Mouse (Mus musculus): ENCODE measurements at regions not wholly inside any gene's neighbourhood (a gene's known extent, or its start where the extent isn't known, plus 50 kb on each side); places are given as distances from the start of the nearest gene placed in this dataset.

GRCm38 (mm10) chr12:99643016-99643415 is 79.6 kb upstream of the Foxn3 start:
- DNase-seq: no peak

DNA sequence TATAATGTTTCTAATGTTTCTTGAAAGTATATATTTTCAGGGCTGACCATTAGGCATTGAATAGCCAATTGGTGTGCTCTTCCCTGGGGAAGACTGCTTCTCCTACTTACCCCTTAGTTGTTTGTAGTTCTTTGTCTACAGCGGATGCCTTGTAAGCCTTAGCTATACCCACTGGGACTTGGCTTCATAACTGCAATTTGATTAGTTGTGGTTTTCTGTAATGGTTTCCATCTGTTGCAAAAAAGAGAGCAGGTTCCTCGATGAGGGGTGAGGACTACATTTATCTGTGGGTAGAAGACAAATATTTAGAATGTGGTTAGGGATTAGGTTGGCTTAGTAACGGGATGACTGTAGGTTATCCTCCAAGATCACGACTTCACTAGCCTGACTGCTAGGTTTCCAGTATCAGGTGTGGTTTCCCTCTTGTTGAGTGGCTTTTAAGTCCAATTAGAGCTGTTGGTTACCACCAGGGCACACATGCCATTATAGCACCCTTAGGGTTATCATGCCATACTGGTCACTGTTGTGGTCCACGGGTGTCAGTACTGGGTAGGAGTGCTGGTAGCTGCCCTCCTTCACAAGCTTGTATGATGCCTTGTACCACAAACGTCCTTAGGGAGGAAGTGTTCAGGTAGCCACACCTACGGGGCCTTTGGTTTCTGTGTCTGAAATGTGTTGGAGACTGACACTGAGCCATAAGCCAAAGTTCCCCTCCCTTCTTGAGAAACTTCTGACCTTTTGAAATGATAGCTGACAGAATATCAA is 78.9 kb upstream of the Foxn3 start:
- DNase-seq: no peak

GRCm38 (mm10) chr12:99641278-99641677 is 77.9 kb upstream of the Foxn3 start:
- peak; percentile 16 for DNase-seq

DNA sequence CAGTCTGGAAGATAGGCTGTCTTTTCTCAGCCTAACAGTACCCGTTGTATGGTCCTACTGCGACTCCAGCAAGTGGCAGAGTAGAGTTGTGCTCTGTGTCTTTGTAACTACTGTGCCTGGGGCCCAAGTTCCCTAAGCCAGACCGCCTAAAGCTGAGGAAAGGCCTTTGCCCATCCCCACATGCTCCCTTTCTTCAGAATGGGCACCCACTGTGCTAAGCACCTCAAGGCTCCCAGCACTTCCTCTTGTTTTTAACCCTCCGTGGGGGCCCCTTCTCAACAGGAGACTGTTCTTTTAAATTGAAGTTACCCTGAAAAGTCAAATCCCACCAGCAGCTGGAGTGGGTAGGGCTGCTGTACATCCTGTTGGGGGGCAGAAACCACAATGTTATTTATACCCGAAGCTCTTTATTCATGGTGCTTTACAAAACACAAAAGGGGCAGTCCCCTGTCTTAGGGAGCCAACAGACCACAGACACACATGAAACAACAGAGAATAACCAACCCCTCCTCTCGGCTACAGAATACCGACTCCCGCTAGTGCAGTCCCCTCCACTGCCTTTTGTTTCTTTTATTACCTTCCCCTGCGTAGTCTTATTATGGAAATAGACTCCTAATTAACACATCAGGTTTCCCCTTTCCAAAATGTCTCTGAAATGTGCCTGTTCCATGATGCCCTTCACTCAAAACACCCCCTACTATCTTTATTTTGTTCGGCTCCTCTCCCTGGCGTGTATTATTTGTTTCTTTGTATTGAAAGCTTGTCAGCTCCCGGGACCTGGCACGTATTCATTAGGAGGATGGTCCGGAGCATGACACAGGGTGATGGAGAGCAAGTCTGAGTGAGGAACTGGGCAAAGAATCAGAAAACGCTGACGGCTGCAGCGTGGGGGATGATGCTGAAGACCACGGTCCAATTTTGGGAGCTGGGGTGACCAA is 77.1 kb upstream of the Foxn3 start:
- peak; percentile 17 for DNase-seq

DNA sequence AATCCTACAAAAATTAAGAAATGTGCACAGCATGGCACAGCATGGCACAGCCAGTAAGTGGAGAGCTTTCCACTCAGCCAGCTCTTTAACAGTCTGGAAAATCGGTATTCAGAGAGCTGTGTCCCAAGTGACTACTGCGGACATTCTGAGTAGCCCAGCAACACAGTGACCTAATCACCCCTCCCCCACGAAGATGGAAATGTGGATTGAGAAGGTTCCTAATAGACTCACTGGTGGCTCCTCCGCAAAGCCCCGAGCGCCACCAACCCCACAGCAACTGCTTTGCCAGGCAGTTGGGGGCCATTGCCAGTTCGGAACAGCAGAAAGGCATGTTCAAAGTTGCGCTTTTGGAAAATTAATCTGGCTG is 76.4 kb upstream of the Foxn3 start:
- DNase-seq: peak; percentile 16

- no peak for DNase-seq
Measured at GRCm38 (mm10) chr12:99639118-99639517, 75.7 kb upstream of the Foxn3 start.

DNA sequence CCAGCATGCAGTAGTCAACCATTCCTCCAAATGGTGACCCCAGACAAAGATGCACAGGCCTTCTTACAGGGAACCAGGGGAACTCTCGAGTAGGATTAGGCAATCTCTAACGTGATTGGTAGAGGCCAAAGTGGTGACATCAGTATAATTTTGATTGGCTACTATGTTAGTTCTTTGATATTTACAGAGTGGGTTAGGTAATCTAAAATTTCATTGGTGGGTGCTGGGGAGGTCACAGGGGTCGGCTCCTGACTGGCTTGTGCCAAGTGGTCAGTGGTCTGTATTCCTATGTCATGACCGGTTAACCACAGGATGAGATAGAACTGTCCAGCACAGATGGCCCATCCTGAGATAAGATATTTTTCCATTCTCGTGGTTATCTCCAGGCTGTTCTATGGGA is 74.6 kb upstream of the Foxn3 start:
- no peak for DNase-seq

- no peak for DNase-seq
Measured at GRCm38 (mm10) chr12:99636234-99636633, 72.9 kb upstream of the Foxn3 start.

- DNase-seq: no peak
Measured at GRCm38 (mm10) chr12:99635361-99635760, 72.0 kb upstream of the Foxn3 start.

DNA sequence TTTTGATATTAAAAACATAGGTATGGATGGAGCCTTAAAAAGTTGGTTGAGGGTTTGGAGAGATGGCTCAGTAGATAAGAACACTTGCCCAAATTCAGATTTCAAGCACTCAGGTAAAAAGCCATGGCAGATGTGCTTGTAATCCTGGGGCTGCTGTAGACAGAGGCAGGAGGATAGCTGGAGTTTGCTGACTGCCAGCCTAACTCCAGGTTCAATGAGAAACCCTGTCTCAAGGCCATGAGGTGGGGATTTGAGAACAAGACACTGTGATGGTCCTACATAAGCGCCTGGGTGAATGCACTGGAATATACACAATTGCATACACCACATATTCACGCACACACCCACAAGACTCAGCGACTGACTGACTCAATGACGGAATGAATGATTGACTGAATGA is 71.3 kb upstream of the Foxn3 start:
- DNase-seq: no peak

GRCm38 (mm10) chr12:99633678-99634077 is 70.3 kb upstream of the Foxn3 start:
- DNase-seq: no peak

- no peak for DNase-seq
Measured at GRCm38 (mm10) chr12:99632988-99633387, 69.6 kb upstream of the Foxn3 start.

DNA sequence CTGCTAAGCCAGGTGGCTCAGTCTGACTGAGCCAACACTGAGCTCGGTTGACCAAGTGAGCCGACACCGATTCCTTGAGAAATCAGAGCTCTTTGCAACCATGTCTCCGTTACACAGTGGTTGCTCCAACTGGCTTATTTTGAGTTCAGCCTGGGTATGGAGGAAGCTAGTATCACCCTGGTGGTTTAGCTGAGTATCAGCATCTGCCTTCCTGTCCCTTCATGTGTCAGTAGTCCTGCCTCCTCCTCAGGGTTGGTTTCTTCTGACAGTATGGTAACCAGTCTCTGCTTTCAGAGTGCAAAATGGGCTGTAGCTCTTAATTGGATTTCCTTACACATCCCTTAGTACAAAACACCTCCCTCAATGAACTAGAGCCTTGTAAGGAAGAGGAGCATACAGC is 66.2 kb upstream of the Foxn3 start:
- no peak for DNase-seq

DNA sequence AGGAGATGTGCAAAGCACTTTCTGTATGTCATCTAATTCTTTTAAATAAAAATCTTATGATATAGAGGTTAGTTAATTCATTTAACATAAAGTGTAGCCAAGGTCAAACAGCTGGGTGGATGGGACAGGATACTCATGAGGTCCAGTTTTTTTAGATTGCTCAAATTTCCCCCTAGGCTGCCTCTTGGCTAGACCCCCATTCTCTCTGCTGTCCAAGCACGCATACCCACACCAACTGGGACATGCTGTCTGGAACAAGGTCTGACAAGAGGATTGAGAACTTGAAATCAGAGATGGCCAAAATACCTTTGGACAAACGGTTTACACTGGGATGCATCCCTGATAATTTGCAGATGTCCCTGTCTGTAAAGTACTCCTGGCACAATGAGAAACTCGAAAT is 65.0 kb upstream of the Foxn3 start:
- no peak for DNase-seq

- DNase-seq: peak; percentile 94
Measured at GRCm38 (mm10) chr12:99627898-99628231, 64.5 kb upstream of the Foxn3 start.

DNA sequence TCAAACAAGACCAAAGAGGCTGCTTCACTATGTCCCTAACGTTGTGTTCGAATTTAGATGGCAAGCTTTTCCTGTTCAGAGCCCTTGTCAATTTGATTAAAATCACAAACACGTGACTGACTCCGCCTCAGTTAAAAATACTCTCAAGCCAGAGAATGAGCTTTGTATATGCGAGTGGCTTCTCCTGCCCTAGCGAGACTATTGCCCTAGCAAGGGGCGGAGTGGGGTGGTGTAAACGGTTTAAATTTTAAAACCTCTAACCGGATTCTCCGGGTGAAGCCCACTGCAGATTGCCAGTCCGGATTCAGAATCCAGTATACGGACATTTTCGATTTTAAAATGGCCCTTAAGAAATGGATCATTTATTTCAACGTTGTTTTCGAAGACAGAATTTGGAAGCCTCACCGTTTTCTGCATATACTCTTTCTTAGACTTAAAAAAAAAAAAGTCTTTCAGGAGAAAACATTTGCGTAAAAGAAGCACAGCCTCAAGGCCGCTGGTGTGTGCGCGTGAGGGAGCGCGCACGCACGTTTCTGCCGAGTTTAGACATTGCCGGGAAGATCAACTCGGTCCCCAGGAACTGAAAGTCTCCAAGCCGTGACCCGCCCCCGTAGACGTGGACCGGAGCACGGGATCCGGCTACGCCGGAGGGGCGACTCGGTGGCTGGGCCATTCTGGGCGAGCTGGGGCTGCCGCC is 64.0 kb upstream of the Foxn3 start:
- DNase-seq: peak; percentile 29

- DNase-seq: no peak
Measured at GRCm38 (mm10) chr12:99626147-99626546, 62.8 kb upstream of the Foxn3 start.

GRCm38 (mm10) chr12:99625094-99625493 is 61.7 kb upstream of the Foxn3 start:
- DNase-seq: no peak

DNA sequence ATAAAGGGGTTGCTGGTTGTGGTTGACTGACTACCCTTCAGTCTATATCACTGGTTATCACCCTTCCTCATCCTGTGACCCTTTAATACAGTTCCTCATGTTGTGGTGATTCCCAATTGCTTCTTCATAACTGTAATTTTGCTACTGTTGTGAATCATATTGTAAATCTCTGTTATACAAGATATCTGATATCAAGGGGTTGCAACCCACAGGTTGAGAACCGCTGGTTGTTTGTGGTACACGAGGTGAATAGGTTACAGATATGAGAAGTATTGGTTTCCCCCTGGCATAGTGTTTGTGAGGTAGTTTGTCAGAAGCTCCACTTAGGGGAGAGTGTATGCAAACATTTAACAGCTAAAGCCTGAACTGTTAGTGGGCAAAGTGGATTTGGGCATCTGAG is 58.9 kb upstream of the Foxn3 start:
- DNase-seq: no peak

GRCm38 (mm10) chr12:99617241-99617804 is 53.9 kb upstream of the Foxn3 start:
- no peak for DNase-seq

- DNase-seq: no peak
Measured at GRCm38 (mm10) chr12:99614420-99614819, 51.0 kb upstream of the Foxn3 start.
